Mouse (Mus musculus) layer of hippocampus, adult 11-12 months (tissue): ENCODE data around the gene Tmem234.

ENCODE experiments used
- DNase-seq: peaks from one replicate; pipeline ENCODE4 v3.0.0; 2022; ENCODE audit warnings: low spot score

Gene Tmem234

DNA sequence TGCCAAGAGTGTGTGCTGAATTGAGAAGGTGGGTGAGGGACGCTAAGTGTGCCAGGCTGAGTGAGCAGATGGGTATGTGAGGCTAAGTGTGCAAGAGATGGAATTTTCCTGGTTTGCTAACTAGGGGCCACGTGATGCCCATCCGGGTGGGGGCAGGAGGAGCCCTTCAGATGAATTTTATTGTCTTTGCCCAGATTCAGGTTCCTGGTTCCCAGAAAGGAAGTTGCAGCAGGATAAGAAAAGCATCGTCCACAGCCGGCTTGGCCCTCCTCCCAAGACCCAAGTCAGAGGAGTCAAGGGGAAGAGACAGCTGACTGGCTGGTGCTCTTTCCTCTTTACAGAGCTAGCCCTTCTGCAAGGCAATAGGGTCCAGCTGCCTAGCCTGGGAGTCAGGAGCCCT is 22.0 kb upstream of the Tmem234 start, which contains the start of gene Fam167b:
TSS of gene Fam167b (minus strand) at position 84 of the 400 bp plus-strand sequence.
- peak; percentile 38 for DNase-seq

DNA sequence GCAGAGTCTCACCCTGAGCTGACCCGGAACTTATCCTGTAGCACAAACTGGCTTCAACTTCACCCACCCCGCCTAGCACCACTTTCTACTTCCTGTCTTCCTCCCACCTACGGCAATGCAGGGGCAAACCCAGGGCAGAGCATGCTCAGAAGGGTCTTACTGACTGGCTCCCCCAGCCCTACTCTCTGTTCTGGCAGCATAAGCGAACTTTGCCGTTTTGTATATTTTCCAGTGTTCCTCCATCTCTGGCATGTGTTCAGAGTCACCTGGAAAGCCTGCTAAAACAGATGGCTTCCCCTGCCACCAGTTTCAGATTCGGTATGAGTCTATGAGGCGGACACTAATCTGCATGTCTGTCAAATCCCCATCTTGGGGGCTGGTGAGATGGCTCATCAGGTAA is 20.1 kb upstream of the Tmem234 start:
- peak; percentile 25 for DNase-seq

DNA sequence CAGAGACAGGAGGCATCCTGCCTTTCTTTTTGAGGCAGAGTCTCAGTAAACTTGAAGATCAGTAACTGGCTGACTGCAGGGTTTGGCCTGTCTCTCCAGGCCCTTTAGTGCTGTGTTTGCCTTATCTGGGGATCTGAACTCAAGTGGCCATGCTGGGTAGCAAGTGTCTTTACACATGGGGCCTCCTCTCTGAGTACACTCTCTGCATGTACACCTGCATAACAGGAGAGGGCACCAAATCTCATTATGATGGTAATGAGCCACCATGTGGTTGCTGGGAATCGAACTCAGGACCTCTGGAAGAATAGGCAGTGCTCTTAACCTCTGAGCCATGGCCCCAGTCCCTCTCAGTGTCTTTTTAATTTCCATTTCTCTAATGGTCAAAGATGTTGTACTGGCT is 18.2 kb upstream of the Tmem234 start:
- no peak for DNase-seq

DNA sequence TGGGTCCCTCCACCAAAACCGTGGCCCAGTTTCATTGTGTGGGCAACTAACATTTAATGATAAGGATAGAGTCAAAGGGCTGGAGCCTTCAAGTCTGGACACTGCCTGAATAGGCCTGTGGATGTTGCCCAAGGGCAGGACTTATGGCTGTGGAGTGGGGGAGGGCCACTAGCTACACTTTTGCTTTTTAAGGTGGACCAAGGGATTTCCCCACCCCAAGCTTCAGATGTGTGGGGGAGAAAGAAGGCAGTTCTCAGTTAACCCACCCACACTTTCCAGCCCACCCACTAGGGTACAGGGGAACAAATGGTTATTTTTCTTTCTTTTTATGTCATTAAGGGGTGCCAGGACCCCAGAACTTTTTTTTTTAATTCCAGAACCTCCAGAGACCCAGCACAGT is 16.1 kb upstream of the Tmem234 start:
- no peak for DNase-seq

DNA sequence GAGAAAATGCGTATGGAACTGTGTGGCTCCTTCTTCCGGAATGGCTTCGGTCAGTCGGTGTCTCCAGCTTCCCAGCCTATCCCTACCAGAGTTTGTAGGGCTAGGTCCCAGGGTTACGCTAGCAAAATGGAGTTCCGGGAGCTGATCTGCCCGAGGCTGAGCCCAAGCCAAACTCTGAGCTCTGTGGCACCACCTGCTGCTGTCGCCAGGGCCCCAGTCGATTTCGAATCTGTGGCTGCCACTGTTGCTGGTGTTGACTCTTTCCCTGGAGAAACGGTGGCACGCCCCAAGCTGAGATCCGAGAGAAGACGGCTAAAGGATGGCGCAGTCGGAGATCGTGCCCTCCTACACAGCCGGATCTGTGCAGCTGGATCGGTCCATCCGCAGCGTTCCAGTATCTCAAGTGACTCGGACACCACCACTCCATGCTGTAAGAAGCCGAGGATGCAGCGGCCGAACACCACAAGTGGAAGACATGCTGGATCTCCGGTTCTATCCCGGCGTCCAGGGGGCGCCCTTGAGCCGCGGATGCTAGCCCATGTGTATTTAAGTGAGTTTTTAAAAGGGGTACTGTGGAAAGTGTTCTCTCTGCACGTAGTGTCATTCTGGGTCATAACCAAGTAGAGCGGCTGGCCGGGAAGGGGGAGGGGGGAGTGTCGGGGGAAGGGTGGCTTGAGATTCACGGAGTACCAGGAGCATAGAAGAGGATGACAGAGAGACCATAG is 15.4 kb upstream of the Tmem234 start:
- DNase-seq = peak; percentile 90

DNA sequence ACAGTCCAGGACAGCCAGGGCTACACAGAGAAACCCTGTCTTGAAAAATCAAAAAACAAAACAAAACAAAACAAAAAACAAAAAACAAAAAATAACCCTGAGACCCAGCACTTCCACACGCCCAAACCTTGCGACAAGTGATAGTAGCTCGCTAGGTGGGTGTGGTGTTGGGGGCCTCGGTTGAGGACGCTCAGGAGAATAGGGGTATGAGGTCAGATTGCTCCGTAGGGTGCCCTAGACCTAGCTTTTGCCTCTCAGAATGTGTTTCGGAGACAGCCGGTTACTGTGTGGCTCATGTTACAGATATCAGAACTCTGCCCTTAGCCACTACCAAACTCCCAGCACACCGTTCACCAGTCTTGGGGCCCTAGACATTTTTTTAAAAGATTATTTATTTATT is 14.7 kb upstream of the Tmem234 start:
- no peak for DNase-seq

DNA sequence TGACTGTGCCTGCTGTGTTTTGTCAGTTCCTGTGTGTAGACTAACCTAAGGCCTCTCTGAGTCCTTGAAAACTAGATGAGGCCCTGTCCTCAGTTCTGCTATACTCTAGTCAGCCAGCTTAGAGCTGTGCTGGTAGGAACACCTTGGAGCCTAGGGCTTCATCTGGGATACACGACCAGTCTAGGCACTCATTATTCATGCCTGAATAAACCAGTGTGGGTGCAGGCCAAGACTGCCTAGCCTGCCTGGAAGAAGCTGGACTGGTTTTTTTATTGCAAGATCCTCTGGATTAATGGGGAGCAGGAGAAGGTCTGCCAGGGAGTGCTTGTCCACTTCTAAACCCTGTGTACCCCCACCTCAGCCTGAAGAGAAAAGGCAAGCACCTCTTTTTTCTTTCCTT is 13.5 kb upstream of the Tmem234 start:
- DNase-seq = no peak

DNA sequence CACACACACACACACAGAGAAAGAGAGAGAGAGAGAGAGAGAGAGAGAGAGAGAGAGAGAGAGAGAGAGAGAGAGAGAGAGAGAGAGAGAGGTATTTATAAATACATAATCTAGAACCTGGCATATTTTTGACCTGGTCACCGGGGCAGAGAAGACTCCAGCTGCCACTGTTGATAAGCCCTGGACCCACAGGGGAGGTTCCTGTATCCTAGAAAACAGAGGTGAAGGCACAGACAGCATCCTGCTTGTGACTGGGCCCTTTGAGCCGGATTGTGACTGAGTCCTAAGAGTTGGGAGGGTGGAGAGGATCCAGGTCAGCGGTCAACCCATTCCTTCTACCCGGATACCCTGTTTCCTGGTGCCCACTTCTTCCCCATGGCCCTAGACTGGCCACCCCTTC is 11.6 kb upstream of the Tmem234 start:
- DNase-seq = no peak

DNA sequence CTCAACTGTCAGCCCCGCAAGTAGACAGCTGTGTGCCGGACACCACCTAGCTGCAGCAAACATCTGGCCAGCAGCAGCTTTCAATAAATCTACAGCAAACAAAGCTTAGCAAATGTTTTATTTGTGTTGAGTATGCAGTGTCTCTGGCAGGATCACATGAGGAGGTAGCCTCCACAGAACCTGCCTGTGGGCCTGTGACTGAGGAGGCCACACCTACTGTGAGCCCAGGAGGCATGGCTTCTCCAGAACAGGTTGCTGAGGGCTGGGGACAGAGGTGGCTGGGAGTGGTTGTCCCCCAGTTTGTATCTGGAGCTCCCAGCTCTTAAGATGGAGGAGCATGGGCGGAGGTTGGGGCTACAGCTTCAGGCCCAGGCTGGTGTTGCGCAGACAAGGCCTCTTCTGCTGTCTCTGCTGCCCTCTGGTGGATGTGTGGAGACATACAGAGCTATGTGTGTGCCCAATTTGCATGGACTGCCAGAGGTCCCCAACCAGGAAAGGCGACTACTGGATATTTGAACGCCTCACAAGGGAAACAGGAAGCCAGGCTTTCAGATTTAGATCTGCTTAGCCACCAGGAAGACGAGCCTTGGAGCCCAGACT is 8.1 kb downstream of the Tmem234 start:
- DNase-seq = peak; percentile 88

DNA sequence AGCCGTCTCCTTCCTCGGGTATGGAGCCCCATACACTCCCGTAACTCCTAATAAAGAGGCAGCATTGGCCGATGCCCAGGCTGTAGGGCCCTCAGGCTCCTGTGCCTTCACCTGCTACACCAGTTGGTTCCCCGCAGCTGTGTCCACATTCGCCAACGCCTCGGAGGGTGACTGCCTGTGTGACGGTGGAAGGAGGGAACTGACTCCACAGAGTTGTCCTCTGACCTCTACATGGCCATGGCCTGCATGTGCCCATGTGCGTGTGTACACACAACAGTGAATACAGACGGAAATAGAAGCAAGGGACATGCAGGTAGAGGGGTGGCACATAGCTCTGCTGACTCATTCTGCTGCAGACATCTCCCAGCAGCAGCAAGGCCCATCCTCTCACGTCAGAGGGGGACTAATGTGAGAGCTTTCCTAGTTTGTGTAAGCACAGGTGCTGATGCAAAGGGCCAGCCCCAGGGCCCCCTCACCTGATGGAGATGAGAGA is 8.7 kb downstream of the Tmem234 start:
- no peak for DNase-seq

DNA sequence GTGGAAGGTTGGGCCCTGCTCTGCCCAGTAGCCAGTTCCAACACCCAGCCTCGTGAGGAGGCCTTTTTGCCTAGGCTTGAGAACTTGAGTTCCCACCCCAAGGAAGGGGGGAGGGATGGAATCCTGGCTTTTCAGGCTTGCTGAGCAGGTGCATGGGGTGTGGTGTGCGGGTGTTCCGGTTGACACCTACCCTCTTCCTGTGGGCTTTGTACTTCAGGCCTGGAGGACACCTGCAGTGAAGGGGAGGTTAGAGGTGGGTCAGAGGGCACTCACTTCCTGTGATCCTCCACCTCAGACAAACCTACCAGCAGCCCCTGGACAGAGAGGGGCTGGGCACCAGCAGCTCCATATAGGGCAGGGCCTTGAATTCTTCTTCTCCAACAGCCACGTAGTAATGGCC is 9.6 kb downstream of the Tmem234 start:
- no peak for DNase-seq

DNA sequence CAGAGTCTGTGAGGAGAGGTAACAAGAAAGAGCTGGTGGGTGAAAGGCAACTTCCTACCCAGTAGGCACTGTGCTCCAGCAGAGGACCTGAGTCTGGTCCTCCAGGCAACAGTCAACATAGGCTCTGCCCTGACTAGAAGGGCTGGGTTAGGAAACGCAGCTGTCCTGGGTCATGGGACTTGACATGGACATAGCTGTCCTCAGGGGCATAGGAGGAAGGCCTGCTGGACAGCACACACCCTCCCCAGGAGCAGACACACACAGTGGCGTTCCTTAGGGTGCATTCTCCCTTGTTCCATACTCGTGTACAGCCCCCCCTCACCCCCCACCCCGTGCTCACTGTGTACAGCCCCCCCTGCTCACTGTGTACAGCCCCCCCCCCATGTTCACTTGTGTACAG is 10.0 kb downstream of the Tmem234 start:
- DNase-seq = no peak

DNA sequence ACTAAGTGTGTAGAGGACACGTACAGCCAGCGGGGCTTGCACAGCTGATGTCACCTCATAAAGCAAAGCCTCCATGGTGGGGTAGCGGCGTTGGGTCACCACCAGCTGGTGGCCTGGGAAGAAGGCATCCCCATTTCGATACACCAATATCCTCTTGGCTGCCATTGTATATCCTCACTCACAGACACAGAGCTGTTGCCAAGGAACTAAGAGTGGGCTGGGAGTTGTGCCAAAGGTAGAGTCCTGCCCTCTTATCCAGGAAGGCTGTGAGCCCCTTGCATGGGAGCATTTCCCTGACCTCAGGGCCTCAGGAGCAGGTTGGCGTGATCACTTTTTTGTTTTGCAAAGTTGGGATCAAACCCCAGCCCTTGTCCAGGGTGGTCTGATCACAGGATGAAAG is 13.6 kb downstream of the Tmem234 start, which contains the start of gene Dcdc2b:
TSS of gene Dcdc2b (minus strand) at position 165 of the 400 bp plus-strand sequence.
- no peak for DNase-seq

DNA sequence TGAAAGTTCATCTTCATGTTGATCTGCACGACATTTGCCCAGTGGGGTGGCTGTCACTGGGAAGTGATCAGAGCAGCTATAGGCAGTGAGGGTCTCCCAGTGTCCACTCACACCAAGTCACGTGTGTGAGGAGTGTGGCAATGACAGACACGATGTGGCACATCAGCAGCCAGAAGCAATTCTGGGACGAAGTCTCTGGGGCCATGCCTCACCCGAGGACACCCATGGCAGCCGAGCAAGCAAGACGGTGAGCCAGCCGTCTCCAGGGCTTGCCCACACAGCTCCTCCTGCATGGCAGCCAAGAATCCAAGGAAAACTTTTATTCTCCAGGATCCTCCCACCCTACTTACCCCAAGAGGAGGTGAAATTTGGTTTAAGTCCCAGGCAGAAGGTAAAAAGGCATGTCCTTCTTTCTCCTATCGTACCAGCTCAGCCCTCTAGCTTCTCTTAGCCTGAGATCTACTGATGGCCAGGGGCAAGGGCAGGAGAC is 15.4 kb downstream of the Tmem234 start:
- DNase-seq = no peak

DNA sequence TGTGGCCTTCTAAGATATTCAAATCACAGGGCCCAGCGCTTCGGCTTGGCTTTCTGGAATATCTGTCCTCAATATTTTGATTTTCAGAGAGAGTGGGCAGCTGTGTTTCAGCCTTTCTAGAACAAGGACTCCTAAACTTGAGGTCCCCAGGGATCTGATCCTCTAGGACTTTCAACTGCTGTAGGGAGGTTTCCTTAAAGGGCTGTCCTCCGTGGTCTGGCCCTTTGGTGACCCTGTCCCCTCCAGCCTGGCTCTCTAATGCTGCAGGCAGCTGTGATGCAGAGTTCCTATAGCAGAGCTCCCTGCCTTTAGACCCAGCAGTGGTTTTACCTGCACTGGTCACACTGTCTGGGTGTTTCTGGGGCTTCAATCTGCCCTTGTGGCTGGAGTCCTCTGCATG is 16.2 kb downstream of the Tmem234 start:
- no peak for DNase-seq

DNA sequence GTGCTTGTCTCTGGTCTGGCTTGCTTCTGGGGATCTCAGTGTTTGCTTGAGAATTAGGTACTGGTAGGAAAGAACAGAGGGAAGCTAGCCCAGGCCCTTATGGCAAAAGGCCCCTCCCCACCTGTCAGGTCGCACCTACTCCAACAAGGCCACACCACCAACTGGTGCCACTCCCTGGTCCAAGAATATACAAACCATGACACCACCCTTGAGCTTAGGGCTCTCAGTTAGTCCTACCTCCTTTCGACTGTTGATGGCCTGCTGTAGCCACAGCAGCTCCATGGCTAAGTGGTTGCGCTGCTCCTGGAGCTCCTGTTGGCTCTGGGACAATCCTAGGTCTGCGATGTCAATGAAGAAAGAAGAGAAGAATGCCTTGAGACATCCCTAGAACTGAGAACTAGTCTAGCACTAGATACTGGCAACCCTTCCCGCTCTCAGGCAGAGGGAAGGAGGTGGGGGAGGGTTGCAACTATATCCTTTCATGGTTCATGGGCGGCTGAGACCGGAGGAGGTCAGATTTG is 16.7 kb downstream of the Tmem234 start:
- DNase-seq = no peak

DNA sequence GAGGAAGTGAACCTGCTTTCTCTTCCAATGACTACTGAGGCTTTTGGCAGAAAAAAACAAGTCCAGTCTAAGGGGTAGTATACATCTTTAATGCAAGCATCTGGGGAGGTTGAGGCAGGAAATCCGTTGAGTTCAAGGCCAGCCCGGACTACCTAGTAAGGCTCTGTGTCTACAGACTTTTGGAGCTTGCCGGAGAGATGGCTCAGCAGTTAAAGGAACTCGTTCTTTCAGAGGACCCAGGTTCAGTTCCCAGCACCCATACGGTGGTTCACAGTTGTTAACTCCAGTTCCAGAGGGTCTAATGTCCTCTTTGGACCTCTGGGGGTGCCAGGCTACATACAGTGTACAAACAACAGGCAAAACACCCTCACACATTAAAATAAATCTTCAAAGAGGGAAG is 17.6 kb downstream of the Tmem234 start:
- no peak for DNase-seq

DNA sequence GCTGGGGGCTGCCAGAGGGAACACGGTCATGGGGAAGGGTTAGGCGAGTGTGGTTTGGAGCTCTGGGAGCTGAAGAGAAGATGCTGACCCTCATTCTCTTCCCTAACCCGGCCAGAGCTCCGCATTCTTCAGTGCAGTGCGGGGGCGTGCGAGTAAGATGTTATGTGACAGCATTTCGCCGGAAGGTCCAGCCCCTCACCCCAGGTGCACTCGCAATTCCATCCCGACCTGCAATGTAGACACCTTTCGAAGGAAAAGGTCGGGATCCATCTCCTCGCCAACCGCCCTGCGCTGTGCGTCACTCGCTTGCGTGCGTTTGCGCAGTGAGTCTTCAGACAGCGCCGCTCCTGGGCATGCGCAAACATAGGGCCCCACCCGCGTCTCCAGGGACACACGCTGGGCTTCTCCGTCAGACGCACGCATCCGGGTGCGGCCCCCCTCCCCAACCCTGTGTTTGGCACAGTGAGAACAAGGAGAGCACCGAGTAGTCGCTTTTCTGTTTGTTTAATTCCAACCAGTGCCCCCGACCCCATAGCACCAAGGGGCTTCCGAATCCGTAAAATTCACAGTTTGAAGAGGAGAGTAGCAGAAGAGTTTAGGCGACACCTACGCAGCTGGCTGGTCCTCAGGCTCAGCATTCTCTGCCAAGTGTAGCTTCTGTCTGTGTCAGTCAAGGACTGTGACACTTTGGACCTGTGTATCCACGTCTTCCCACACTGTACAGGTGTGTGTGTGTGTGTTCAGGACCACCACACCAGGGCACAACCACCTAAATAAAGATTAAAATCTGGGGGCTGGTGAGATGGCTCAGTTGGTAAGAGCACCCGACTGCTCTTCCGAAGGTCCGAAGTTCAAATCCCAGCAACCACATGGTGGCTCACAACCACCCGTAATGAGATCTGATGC is 18.6 kb downstream of the Tmem234 start, which contains the start of gene Iqcc:
TSS of gene Iqcc (minus strand) at position 314 of the 906 bp plus-strand sequence.
- peak; percentile 97 for DNase-seq

DNA sequence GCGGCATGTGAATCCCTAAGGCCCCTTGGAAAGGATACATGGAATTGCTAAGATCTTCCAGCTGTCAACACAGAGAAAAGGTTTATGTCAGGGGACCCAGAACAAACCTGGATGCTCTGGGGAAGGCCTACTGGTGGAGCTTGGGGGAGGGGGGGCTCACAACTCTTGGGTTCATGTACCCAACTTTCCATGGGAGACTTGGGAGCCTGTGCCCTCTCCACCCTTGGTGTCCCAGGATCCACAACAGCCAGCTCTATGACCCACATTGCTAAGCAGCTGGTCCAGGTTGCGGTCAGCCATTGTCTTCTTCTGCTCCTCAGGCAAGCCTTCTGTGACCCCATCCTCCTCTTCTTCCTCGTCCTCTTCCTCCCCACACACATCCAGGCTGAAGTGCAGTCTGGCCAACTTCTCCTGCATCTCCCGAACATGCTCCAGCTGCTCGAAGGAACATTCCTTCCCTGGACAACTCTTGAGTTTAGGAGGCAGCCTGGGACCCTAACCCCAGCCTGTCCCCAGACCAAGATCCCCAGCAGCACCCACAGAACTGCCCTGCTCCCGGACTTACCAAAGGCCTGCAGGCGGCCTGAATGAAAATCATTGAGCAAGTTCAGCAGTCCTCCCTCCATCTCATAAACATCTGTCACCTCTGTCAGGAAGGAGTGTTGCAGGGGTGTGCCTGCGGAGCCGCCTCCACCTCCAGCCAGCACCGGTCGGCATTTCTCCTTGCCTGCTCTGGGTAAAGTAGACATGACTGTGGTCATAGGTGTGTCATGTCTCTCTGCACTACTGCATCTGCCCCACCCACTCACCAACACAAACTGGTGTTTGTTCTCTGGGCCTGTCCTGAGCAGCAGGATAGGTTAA is 20.2 kb downstream of the Tmem234 start:
- no peak for DNase-seq

DNA sequence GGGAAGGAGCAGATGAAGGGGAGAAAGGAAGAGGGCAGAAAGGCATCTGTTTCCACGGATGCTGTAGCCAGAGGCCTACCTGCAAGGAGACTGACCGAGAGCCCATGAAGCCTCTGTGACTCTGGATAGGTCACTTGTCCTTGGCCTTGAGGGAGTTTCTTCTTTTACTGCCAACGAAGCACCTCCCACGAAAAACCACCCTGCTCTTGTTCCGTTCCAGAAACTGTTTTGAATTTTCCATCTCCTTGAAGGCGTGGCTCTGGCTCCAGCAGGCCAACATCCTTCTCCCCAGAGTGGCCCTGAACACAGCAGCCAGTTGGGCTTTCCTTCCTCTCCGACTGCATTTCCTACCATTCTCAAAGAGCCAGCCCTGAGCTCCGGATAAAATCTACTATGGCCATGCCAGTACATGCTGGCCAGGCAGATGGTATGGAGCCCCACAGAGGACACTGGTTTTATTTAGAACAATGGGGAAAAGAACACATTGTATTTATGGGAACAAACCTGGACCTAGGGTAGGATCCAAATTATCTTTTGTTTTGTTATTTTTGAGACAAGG is 20.9 kb downstream of the Tmem234 start:
- no peak for DNase-seq
